Comparison of ENCODE assay signal across 17 mouse cellular contexts in genomic region chr14:22814811-22815345, GRCm38 (mm10).
DNase-seq lines count a peak whose midpoint lies in the region; ATAC-seq lines count a peak whose summit lies in the region.
"Had no signal": no experiment of that assay in that cellular context is flagged by ENCODE, and none has a peak within 500 bp of the region (broad histone marks: within the 10 kb centered on the region; RNA-seq: fewer than 3 reads in every experiment).

No protein-coding gene starts in this region.

- H3K36me3 ChIP-seq in kidney, embryonic 14.5 days (ENCODE audit: control insufficient read depth, insufficient read depth, low read length): no peaks in the 10 kb centered on the region
- H3K36me3 ChIP-seq: limb, embryonic 12.5 days; midbrain, embryonic 12.5 days; neural tube, embryonic 12.5 days had no signal

- ATAC-seq in kidney, embryonic 14.5 days (ENCODE audit: low FRiP score, low TSS enrichment): no peak
- ATAC-seq in megakaryocyte, adult 5-6 weeks (ENCODE audit: poor library complexity, severe bottlenecking): peak; percentile 43
- ATAC-seq in inflammation-experienced regulatory T-cells, adult 6 months: no peak
- ATAC-seq: forebrain, embryonic 13.5 days; hindbrain, postnatal 0 days had no signal

- no peak overlapping the region for H3K4me2 ChIP-seq in kidney, embryonic 14.5 days (replicated peaks; ENCODE audit: low read depth, low read length)
- H3K4me2 ChIP-seq: forebrain, embryonic 13.5 days; limb, embryonic 12.5 days; midbrain, embryonic 12.5 days; neural tube, embryonic 12.5 days had no signal

- no peak for DNase-seq in kidney, adult 9 months
- peak; percentile 89 for DNase-seq in NIH3T3 (ENCODE audit: low read depth)
- DNase-seq in fibroblast of lung, adult 2 months (ENCODE audit: low read depth): peak; percentile 96
- DNase-seq in thymus, postnatal 25 days: no peak
- DNase-seq: adrenal gland, postnatal 36 days; cerebellum, adult 11-12 months; embryo, embryonic 11 days; gastrocnemius, postnatal 14 days; thymus, postnatal 4 days had no signal

- WGBS in kidney, embryonic 14.5 days: 52% methylated on average over 9 of the region's 9 CpGs

- no peaks in the 10 kb centered on the region for H3K27me3 ChIP-seq in kidney, embryonic 14.5 days (ENCODE audit: control insufficient read depth, insufficient read depth, low read length)
- H3K27me3 ChIP-seq: neural tube, embryonic 12.5 days had no signal

- H3K9ac ChIP-seq in kidney, embryonic 14.5 days (ENCODE audit: low read depth, low read length): no peak overlapping the region
- H3K9ac ChIP-seq: forebrain, embryonic 13.5 days; limb, embryonic 12.5 days; midbrain, embryonic 12.5 days; neural tube, embryonic 12.5 days had no signal

- H3K9me3 ChIP-seq in kidney, embryonic 14.5 days (ENCODE audit: control insufficient read depth, low read length): no peaks in the 10 kb centered on the region
- H3K9me3 ChIP-seq: forebrain, embryonic 13.5 days; limb, embryonic 12.5 days; midbrain, embryonic 12.5 days; neural tube, embryonic 12.5 days had no signal

- H3K4me1 ChIP-seq in kidney, embryonic 14.5 days (ENCODE audit: control insufficient read depth, insufficient read depth, low read length): peaks cover 42% of the 10 kb centered on the region

- no peak overlapping the region for H3K4me3 ChIP-seq in kidney, embryonic 14.5 days (ENCODE audit: low read length)
- H3K4me3 ChIP-seq: forebrain, embryonic 13.5 days; limb, embryonic 12.5 days; midbrain, embryonic 12.5 days; neural tube, embryonic 12.5 days had no signal

- peak overlapping the region; percentile 60 for H3K27ac ChIP-seq in kidney, embryonic 14.5 days (ENCODE audit: low read depth, low read length)
- H3K27ac ChIP-seq: forebrain, embryonic 13.5 days; hindbrain, postnatal 0 days; limb, embryonic 12.5 days; midbrain, embryonic 12.5 days; neural tube, embryonic 12.5 days had no signal

Comparison
In these comparisons a context has a peak if more than half of its experiments do, and no peak if none do; other contexts are left out.
1. DNase-seq: peak in NIH3T3 (single experiment) and fibroblast of lung, adult 2 months (single experiment); none in kidney, adult 9 months (single experiment) and thymus, postnatal 25 days (single experiment).